Mouse (Mus musculus) heart, embryonic 12.5 days (tissue): ENCODE results near the gene Tmem163. TPM values are rescaled to one million over a fixed set of nuclear protein-coding genes. Genes with fewer than 3 reads are reported as not detected.
A peak's percentile ranks its signal among the peaks of the same experiment; 100 is the strongest.

Experiments used
- ATAC-seq: fragments of 200-750 bp; cut with Nextera tagmentation; 2 replicates; pipeline ENCODE4 v1.8.0; 2017; ENCODE audit warnings: moderate TSS enrichment, moderate library complexity; ENCODE audit not compliant: insufficient number of reproducible peaks, low FRiP score
- H3K27ac ChIP-seq: fragments of 300-500 bp; sonication (generic); 2 replicates; pipeline ENCODE4 v1.5.1; 2016; ENCODE audit warnings: mild to moderate bottlenecking, moderate library complexity; ENCODE audit not compliant: poor library complexity, severe bottlenecking
- H3K27me3 ChIP-seq: fragments of 300-500 bp; sonication (generic); replicated peaks from 2 replicates; pipeline ENCODE4 v1.6.1; 2016; ENCODE audit warnings: mild to moderate bottlenecking, moderate library complexity
- H3K36me3 ChIP-seq: fragments of 300-500 bp; sonication (generic); 2 replicates; pipeline ENCODE4 v1.6.1; 2016; ENCODE audit warnings: mild to moderate bottlenecking, moderate library complexity
- H3K4me1 ChIP-seq: fragments of 300-500 bp; sonication (generic); replicated peaks from 2 replicates; pipeline ENCODE4 v1.6.1; 2016; ENCODE audit warnings: mild to moderate bottlenecking
- H3K4me2 ChIP-seq: fragments of 300-500 bp; sonication (generic); 2 replicates; pipeline ENCODE4 v1.6.1; 2016; ENCODE audit warnings: mild to moderate bottlenecking, moderate library complexity
- H3K4me3 ChIP-seq: fragments of 300-500 bp; sonication (generic); 2 replicates; pipeline ENCODE4 v1.5.1; 2016; ENCODE audit warnings: mild to moderate bottlenecking
- H3K9ac ChIP-seq: fragments of 300-500 bp; sonication (generic); 2 replicates; pipeline ENCODE4 v1.6.1; 2016; ENCODE audit warnings: mild to moderate bottlenecking, moderate library complexity
- H3K9me3 ChIP-seq: fragments of 300-500 bp; sonication (generic); replicated peaks from 2 replicates; pipeline ENCODE4 v1.6.1; 2016; ENCODE audit warnings: mild to moderate bottlenecking, moderate library complexity
- WGBS: fragments of 180-500 bp; shearing (Covaris S2); methylation state at CpG from one replicate; pipeline ENCODE4 v1.1.7; 2016; 5-methylcytosine and 5-hydroxymethylcytosine counted together
- polyA plus RNA-seq: library from polyadenylated mRNA; unstranded; fragments of >200 nt; fragmentation: Nextera tagmentation; extraction: Ambion mirVana; gene quantifications from 2 replicates; pipeline ENCODE4 v1.2.1, GENCODE M21; 2016

The Tmem163 gene
- 29.3 and 35.0 TPM in 2 replicates for polyA plus RNA-seq

DNA sequence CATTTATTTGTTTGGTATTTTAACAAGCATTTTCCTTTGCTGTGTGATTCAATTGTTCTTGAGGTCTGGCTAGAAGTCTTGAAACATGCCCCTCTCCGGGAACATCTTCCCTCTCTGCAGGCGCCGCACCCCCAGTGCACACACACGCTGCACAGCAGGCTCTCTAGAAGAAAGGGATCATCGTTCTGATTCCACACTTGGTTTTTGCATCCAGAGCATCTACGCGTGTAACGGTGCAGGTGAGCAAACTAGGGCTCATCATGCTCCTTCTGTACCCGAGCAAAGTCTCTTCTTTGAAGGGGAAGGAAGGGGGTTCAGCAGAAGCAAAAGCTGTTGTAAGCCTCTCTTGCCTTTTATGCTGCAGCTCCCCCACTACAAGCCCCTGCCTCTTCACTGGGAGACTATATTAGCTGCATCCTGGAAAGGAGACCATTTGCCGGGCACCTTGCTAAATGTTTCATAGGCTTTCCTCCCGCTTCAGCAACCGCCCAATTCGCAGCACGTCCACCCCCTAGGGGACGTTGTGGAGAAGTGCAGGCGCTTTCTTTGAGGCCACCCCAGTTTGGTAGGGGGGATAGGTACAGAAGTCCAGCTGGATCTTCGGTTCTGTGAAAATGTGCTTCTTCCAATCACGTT is at the start of gene Tmem163:
Tmem163 (minus strand) TSS at position 51 of the 636 bp plus-strand sequence.
- Histone ChIP-seq H3K9ac (no peak within 1 kb of the TSS), H3K27ac (no peak within 1 kb of the TSS), H3K4me3 (0 out of 2 replicates have a peak within 1 kb of the TSS, but pooled peaks have one; percentile 77), H3K36me3 (no peaks in the 10 kb centered on the region), H3K27me3 (peaks cover 44% of the 10 kb centered on the region), H3K4me1 (peaks cover 14% of the 10 kb centered on the region), H3K4me2 (peak within 1 kb of the TSS; percentile 99; the same call in 1 of the 2 replicates), H3K9me3 (no peaks in the 10 kb centered on the region)
- WGBS: 24% methylated on average over 18 of the region's 18 CpGs
- no peak for ATAC-seq

DNA sequence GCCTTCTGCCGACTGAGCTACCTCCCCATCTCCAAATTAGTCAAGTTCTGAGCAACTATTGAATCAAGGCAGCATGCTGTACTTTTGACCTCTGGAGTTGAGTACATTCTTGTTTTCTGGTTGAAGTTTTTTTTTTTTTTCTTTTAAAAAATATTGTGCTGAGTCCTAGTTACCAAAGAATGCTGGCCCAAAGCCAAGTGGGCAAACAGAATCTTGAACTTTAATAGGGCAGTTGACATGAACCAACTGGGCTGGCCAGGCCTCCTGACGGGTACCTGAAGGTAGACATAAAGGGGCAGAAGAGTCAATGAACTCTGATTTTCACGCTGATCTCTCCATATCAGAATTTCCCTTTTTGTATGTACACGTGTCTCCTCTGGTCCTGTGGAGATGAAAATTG is 49.7 kb upstream of the Tmem163 start, which contains the start of gene Acmsd:
Acmsd (plus strand) TSS at position 318 of the 400 bp plus-strand sequence.
- Histone ChIP-seq H3K4me2 (no peak within 1 kb of the TSS), H3K27me3 (no peaks in the 10 kb centered on the region), H3K4me3 (no peak within 1 kb of the TSS), H3K36me3 (no peaks in the 10 kb centered on the region), H3K27ac (0 out of 2 replicates have a peak within 1 kb of the TSS, but pooled peaks have one; percentile 11), H3K4me1 (peaks cover 7% of the 10 kb centered on the region; the same call in 1 of the 2 replicates), H3K9ac (no peak within 1 kb of the TSS), H3K9me3 (0 out of 2 replicates have a peak, but pooled peaks cover 3% of the 10 kb centered on the region)
- WGBS: 88% methylated on average over 4 of the region's 4 CpGs
- ATAC-seq: no peak

DNA sequence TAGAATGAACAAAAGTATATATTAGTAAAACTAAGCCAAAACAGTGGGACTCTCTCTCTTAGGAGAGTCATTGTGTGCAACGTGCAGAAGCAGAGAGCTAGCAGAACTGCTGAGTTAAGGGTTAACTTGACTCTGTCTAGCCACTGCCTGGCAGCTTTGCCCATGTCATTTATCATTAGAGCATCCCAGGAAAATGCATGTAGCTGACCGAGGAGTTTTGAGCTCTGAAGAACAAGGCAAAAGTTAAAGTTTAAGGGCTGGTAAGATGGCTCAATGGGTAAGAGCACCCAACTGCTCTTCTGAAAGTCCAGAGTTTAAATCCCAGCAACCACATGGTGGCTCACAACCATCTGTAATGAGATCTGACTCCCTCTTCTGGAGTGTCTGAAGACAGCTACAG is 44.2 kb upstream of the Tmem163 start:
- Histone ChIP-seq H3K27me3 (no peaks in the 10 kb centered on the region), H3K9ac (no peak overlapping the region), H3K9me3 (no peaks in the 10 kb centered on the region), H3K36me3 (no peaks in the 10 kb centered on the region), H3K4me3 (no peak overlapping the region), H3K4me1 (no peaks in the 10 kb centered on the region), H3K27ac (no peak overlapping the region), H3K4me2 (no peak overlapping the region)
- 50% methylated on average over 2 of the region's 2 CpGs for WGBS
- ATAC-seq: no peak

DNA sequence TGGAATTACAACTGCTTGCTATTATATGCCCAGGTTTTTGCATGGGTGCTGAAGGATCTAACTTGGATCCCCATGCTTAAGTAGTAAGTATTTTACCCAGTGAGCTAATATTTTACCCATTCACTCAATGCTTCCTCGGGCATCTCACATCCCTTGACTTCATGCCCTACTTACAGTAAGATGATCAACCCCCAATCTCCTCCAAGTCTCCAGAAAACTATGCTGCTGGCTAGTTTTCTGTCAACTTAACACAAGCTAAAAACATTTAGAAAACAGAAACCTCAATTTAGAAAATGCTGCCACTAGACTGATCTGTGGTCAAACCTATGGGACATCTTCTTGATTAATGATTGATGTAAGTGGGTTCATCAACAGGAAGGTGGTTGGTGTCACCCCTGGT is 38.9 kb upstream of the Tmem163 start:
- peaks cover 16% of the 10 kb centered on the region for H3K4me1 ChIP-seq
- no peak for ATAC-seq
- WGBS: 83% methylated on average over 1 of the region's 1 CpGs
- H3K27ac ChIP-seq: no peak overlapping the region
- no peaks in the 10 kb centered on the region for H3K27me3 ChIP-seq
- no peak overlapping the region for H3K4me2 ChIP-seq
- no peak overlapping the region for H3K4me3 ChIP-seq
- peaks cover 4% of the 10 kb centered on the region; the same call in 1 of the 2 replicates for H3K9me3 ChIP-seq
- no peak overlapping the region for H3K9ac ChIP-seq
- H3K36me3 ChIP-seq: no peaks in the 10 kb centered on the region

DNA sequence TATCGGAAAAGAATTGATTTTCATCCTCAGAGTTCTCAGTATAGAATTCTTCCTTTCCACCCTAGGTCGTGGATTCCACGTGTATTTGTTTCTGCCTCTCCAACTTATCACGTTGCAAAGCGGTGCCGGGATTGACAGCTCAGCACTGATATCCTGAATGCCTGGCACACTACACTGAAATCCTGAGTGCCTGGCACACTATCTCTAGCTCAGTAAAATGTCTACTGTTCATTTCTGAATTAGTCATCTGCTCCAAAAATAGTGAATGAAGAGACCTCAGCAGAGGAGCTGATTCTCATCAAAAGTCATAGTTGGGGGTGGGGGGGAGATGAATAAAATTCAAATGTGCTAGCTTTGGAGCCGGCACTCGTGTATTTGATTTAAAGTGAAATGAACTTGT is 37.1 kb upstream of the Tmem163 start:
- no peak overlapping the region for H3K9ac ChIP-seq
- peak overlapping the region; percentile 22; the same call in 1 of the 2 replicates for H3K27ac ChIP-seq
- no peak overlapping the region for H3K4me3 ChIP-seq
- 40% methylated on average over 8 of the region's 8 CpGs for WGBS
- H3K27me3 ChIP-seq: no peaks in the 10 kb centered on the region
- peaks cover 16% of the 10 kb centered on the region for H3K4me1 ChIP-seq
- peaks cover 4% of the 10 kb centered on the region; the same call in 1 of the 2 replicates for H3K9me3 ChIP-seq
- H3K36me3 ChIP-seq: no peaks in the 10 kb centered on the region
- no peak for ATAC-seq
- H3K4me2 ChIP-seq: no peak overlapping the region

DNA sequence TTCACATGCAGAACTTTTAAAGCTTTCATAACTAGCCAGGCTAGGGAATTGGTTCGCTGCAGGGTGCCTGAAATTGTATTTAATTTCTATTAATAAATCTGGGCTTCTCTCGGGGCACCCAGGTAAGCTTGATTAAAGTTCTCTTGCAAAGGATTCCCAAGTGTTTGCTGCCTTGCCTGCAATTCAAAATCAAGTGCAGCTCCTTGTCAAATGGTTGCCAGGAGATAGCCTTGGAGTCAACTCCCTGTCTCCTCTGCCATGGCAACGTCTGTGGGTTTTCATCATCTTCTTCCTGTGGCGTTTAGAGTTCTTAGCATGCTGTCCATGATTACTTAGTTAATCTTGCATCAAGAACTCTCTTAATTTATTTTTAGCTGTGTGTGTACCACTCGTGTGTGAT is 26.9 kb upstream of the Tmem163 start:
- Histone ChIP-seq H3K27ac (no peak overlapping the region), H3K27me3 (no peaks in the 10 kb centered on the region), H3K36me3 (no peaks in the 10 kb centered on the region), H3K9ac (no peak overlapping the region), H3K4me2 (no peak overlapping the region), H3K9me3 (no peaks in the 10 kb centered on the region), H3K4me1 (no peaks in the 10 kb centered on the region), H3K4me3 (no peak overlapping the region)
- no peak for ATAC-seq
- 60% methylated on average over 5 of the region's 5 CpGs for WGBS

DNA sequence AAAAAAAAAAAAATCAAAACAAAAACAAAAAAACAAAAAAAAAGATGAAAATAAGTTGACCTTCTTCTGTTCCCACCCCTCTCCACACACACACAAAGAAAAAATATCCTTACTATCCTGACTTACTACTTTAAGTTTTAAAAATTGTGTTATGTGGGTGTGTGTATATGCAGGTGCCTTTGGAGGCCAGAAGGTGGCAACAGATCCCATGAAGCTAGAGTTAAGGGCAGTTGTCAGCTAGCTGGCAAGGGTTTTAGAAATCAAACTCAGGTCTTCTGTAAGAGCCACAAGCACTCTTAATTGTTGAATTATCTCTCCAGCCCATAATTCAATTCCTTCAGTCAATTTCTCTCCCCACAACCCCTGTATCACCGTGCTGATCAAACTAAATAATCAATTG is 22.8 kb upstream of the Tmem163 start:
- H3K9me3 ChIP-seq: no peaks in the 10 kb centered on the region
- 84% methylated on average over 1 of the region's 1 CpGs for WGBS

DNA sequence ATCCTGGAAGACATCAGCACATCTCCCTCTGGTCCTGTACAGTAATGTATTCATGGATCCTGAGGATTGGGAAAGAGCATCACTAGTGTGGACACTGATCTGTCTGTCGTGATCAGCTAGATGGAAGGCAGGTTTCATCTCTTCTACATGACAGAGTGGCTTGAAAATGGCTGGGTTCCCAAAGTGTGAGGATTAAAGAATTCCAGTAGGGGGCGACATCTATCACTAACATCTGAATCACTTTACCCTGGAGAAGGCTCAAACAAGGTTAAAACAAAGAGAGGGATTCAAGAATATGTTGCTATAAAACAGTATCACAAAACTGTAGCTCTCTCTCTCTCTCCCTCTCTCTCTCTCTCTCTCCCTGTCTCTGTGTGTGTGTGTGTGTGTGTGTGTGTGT is 17.2 kb upstream of the Tmem163 start:
- no peak overlapping the region for H3K9ac ChIP-seq
- H3K4me3 ChIP-seq: no peak overlapping the region
- no peaks in the 10 kb centered on the region for H3K36me3 ChIP-seq
- no peaks in the 10 kb centered on the region for H3K27me3 ChIP-seq
- H3K9me3 ChIP-seq: no peaks in the 10 kb centered on the region
- H3K4me2 ChIP-seq: no peak overlapping the region
- peaks cover 6% of the 10 kb centered on the region for H3K4me1 ChIP-seq
- no peak overlapping the region for H3K27ac ChIP-seq
- 18% methylated on average over 2 of the region's 2 CpGs for WGBS
- ATAC-seq: no peak

More for the DNA sequence above, 22.8 kb upstream of the Tmem163 start:
- Histone ChIP-seq H3K4me3 (no peak overlapping the region), H3K9ac (no peak overlapping the region), H3K27me3 (no peaks in the 10 kb centered on the region), H3K27ac (no peak overlapping the region), H3K4me2 (no peak overlapping the region), H3K36me3 (no peaks in the 10 kb centered on the region), H3K4me1 (no peaks in the 10 kb centered on the region)
- no peak for ATAC-seq

DNA sequence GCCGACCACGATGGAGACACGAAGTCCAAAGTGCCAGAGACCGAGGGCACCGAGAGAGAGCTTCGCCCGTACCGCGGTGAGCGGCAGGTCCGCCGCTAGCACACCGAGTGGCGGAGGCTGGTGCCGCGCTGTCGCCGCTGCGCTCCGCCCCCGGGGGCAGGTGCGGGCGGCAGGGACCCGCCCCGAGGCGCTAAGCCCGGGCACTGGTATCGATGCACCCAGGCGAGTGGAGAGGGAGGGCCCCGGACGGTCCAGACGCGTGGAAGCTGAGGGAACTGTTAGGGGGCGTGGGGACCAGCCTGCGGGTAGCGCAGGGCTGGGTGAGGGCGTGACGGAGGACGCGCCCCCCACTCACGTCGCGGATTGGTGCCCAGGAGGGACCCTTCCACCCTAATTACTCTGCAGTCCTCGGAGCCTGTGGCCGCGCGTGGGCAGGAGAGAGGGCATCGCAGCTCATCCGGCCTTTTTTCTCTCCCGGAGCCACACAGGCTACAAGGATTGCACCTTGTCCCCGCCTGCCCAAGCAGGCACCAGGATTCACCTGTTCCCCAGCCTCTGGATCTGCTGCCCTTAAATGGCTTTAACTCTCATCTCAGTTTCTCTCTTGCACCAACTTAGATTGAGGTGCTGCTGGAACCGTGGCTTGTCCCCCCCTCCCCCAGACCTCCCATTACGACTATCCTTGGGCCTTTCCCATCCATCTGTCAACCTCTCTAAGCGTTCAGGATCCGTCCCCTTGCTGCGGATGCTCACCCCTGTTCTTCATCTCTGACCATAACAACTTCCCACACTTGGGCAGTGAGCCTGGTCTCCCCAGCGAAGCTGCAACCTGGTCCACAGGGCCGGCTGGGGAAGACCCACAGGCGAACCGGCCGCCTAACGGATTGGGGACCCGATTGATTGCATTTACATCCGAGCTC is 1.4 kb downstream of the Tmem163 start:
- peaks cover 53% of the 10 kb centered on the region for H3K27me3 ChIP-seq
- ATAC-seq: peak; percentile 59

DNA sequence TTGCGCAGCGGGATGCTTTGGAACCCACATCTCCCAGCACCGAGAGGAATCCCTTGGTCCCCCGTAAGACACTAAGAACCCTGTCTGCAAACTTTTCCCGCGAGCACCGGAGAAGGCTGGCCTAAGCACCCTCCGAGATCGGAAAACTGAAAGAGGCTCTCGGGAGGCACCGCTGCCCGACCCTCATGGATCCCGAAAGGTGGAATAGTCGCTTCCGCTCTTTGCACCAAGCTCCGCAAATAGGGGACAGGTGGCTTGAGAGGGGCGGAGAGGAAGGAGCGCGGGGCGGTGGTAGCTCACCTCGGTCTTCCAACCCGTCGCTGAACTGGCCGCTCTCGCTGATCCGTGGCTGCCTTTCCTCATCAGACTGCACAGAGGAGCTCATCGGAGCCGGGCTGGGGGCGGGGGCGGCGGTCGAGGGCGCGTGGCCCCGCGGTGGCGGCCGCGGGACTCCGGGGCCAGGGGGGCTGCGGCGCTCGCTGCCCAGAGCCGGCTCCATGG is 2.2 kb downstream of the Tmem163 start:
- peak overlapping the region; percentile 77 for H3K4me3 ChIP-seq
- under 1% methylated on average over 44 of the region's 44 CpGs for WGBS
- H3K4me2 ChIP-seq: peak overlapping the region; percentile 99
- H3K9ac ChIP-seq: peak overlapping the region; percentile 78
- peaks cover 22% of the 10 kb centered on the region for H3K4me1 ChIP-seq
- H3K27me3 ChIP-seq: peaks cover 53% of the 10 kb centered on the region
- peak; percentile 29; the same call in 1 of the 2 replicates for ATAC-seq
- H3K36me3 ChIP-seq: no peaks in the 10 kb centered on the region
- no peaks in the 10 kb centered on the region for H3K9me3 ChIP-seq
- no peak overlapping the region for H3K27ac ChIP-seq

More for the DNA sequence above, 1.4 kb downstream of the Tmem163 start:
- Histone ChIP-seq H3K27ac (no peak overlapping the region), H3K9me3 (no peaks in the 10 kb centered on the region), H3K4me2 (peak overlapping the region; percentile 99), H3K9ac (peak overlapping the region; percentile 78), H3K36me3 (no peaks in the 10 kb centered on the region), H3K4me3 (peak overlapping the region; percentile 77), H3K4me1 (peaks cover 22% of the 10 kb centered on the region)
- WGBS: 5% methylated on average over 59 of the region's 64 CpGs
